Mouse (Mus musculus) kidney, adult 11 months (tissue): Measurements from ENCODE around the gene Pi4k2a.

Experiments
- DNase-seq: peaks from one replicate; pipeline ENCODE4 v3.0.0; 2022

Gene Pi4k2a

DNA sequence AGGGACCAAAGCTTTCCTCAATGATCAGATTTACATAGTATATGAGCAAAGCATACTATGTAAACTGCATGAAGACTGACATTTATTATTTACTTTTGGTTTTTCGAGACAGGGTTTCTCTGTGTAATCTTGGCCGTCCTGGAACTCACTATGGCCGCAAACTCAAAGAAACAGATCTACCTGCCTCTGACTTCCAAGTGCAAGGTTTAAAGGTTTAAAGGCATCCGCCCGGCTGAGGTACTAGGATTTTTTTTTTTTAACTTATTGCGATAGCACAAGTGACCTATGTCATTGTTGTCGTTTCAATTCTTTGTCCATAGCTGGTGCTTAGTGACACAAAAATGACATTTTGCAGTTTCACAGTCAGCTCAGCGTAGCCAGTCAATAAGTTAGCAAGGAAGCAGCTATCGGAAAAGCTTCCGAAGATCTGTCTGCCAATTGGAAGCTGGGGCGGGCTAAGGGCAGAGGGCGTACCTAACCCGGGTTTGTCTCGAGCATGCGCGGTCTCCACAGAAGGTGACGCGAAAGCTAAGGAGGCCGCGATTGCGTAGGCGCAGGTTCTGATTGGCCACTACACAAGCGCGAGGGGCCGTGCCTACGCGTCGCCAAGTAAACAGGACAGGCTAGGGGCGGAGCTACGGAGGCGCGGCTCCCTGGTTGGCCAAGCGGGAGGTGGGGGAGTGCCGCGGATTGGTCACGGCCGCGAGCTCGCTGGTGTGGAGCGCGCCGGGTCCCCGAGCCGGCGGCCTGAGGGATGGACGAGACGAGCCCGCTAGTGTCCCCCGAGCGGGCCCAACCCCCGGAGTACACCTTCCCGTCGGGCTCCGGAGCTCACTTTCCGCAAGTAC, at the start of gene Pi4k2a:
Gene Pi4k2a, plus strand, starts transcription at position 723 of the 848 bp plus-strand sequence.
- DNase-seq = peak; percentile 100

- no peak for DNase-seq
Measured at GRCm38 (mm10) chr19:42043988-42044387, 46.3 kb upstream of the Pi4k2a start.

- DNase-seq = peak; percentile 92
Measured at GRCm38 (mm10) chr19:42045269-42046102, 44.8 kb upstream of the Pi4k2a start, which contains the start of gene Hoga1. Gene Hoga1, plus strand, starts transcription at chr19:42045610.

DNA sequence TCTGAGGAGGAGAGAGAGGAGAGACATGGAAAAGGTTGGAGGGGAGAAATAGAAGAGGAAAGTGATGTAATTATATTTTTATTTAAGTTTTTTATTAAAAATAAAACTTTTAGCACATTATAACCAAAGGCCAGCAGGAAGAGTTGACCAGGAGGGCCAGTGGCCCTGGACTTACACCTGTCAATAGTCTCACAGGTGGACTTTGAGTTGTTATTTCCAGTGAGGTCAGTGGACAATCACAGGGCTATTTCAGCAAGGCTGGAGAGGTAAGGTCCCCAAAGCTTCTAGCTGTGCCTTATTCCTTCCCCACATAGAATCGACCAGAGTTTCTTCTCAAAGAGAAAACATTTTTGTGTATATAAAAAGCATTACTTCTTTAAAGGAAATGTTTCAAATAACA, 40.0 kb upstream of the Pi4k2a start:
- DNase-seq = no peak

DNA sequence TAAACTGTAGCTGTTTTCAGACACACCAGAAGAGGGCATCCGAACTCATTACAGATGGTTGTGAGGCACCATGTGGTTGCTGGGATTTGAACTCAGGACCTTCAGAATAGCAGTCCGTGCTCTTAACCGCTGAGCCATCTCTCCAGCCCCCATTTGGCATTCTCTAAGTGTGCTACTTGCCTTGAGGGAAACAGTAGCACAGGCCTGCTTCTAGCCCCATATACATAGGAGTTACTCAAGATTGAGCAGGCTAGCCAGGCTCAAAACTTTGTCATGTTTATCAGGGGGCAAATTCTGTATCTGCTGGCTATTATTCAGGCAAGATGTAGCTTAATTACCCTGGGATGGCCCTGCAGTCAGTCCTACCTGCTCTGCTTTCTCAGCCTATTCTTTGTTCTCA, 38.9 kb upstream of the Pi4k2a start:
- DNase-seq = no peak

- no peak for DNase-seq
Measured at GRCm38 (mm10) chr19:42051948-42052347, 38.3 kb upstream of the Pi4k2a start, which contains the start of gene 4933411K16Rik. Gene 4933411K16Rik, plus strand, starts transcription at chr19:42052248.

DNA sequence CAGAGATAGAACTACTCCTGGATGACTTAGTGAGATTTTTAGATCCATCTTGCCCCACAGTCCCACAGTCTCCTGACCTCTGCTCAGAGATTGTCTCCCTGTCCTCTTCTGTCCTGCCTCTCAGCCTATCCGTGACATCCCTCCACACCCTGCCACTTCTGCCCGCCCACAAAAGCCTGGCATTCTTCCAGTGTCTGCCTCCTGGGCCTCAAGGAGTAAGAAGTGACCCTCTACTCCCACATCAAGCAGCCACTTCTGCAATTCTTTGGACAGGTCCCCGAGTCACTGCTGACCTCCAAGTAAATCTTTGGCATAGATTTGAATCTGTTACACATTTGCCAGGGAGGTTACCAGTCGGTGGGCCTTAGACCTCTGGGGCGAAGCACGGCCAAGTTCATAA, 36.0 kb upstream of the Pi4k2a start:
- DNase-seq = peak; percentile 92

- no peak for DNase-seq
Measured at GRCm38 (mm10) chr19:42055881-42056280, 34.4 kb upstream of the Pi4k2a start.

DNA sequence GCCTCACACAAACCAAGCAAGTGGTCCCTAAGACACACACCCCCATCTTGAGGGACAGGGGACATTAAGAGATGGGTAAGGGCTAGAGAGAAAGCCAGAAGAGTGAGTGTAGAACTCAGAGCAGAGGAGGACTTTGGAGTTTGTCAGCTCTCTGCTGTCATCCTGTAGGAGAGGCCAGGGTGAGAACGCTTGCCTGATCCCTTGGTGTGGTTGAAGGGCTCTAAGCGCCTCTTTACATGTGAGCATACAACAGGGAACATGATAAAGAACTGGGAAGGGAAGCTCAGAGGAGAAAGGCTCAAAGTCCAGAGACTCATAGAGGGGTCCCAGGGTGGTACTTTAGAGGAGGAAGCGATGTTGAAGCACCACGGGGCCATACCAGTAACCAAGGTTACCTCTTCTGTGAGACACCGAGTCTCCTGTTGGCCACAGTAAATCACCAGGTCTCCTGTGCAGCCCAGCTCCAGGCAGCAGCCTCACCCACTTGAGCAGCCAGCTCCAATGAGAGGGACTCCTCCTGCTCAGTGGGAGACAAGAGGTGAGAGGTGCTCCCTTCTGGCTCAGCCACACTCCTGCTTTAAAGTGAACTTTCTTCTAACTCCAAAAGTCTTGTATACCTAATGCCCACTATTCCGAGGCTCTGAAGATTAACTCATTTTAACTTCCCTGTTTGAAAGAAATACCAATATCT, 33.4 kb upstream of the Pi4k2a start:
- DNase-seq = no peak

DNA sequence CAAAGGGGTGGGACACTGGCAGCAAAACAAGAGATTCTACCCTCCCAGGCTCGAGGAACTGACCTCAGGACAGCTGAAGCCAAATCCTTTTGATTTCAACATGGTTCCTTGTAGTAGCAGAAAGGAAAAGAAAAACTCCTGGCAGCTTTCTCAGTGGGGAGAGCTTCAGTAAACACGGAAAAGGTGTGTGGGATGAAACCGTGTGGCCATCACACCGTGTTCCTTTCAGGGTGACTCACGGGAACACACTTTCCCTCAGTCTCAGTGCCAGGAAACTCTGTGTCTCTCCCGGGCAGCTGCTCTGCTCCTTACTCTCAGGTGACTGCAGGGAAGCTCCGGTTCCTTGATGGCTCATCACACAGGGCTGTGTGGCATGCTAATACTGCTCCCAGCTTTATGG, 31.8 kb upstream of the Pi4k2a start:
- DNase-seq = no peak

GRCm38 (mm10) chr19:42061443-42061842, 28.8 kb upstream of the Pi4k2a start:
- DNase-seq = peak; percentile 75

- DNase-seq = no peak
Measured at GRCm38 (mm10) chr19:42068441-42069240, 21.6 kb upstream of the Pi4k2a start.

DNA sequence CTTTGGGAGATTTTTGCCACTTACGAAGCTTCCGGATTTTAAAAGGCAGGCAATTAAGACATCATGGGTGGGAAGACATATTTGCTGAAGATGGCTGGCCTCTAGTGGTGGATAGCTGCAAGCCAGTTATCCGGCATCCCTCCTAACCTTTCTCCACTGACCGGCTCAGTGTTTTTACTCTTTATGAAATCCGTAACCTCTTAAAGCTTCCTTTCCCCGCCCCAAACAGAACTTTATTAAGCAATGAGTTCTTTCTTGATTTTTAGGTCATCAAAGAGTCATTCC, 21.1 kb upstream of the Pi4k2a start:
- DNase-seq = peak; percentile 44

GRCm38 (mm10) chr19:42071221-42071620, 19.0 kb upstream of the Pi4k2a start:
- DNase-seq = no peak

GRCm38 (mm10) chr19:42071886-42072608, 18.2 kb upstream of the Pi4k2a start:
- peak; percentile 85 for DNase-seq

- DNase-seq = peak; percentile 81
Measured at GRCm38 (mm10) chr19:42072802-42073201, 17.5 kb upstream of the Pi4k2a start.

DNA sequence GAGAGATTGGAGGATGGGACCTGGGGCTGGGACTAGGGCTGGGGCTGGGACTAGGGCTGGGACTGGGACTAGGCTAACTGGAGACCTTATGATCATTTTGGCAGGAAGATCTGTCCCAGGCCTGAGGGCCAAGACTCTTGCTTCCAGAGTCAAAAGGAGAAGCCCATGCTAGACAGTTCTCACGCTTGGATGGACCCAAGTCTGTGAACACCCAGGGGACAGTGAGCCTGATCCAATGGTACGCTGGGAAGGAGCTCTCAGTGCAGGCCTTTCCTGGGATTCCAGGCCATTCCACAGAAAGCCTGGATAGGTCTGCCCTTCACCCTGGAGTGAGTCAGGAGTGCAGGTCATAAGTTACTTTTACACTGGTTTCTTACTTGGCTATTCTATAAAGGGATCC, 15.2 kb upstream of the Pi4k2a start:
- DNase-seq = no peak

DNA sequence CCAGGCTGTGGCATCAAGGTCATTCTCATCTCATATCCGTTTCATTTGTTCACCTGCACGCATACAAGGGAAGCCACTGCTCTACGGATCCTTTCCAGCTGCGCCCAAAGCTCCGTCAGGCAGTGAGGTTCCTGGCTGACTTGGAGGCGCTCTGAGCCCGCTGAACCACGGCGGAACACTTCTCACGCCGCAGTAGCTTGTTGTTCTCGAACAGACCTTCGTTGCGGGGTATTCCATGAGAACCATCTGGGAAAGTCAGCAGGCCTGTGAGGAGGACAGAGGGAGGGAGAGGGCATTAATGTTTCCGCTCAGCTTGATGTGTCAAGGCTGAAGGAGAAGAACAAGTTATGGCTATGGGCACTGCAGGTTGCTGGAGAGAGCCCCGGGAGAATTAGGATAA, 14.3 kb upstream of the Pi4k2a start:
- DNase-seq = no peak

GRCm38 (mm10) chr19:42078566-42078965, 11.7 kb upstream of the Pi4k2a start:
- no peak for DNase-seq

DNA sequence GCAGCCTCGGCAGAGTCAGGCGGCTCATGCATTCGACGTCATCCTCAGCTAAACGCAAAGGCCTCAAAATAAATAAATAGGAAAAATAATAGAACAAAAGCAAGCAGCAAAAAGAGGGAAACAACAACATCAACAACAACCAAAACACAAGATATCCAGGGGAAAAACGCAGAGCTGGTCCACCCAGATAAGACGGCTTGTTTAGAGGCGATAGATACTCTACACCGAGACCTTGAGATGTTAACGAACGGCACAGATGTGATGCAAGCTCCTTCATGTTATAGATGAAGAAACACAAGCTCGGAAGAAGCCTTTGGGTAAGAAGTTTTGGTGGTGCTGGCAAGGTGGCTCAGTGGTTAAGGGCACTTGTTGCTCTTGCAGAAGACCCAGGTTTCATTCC, 11.3 kb upstream of the Pi4k2a start:
- DNase-seq = no peak

DNA sequence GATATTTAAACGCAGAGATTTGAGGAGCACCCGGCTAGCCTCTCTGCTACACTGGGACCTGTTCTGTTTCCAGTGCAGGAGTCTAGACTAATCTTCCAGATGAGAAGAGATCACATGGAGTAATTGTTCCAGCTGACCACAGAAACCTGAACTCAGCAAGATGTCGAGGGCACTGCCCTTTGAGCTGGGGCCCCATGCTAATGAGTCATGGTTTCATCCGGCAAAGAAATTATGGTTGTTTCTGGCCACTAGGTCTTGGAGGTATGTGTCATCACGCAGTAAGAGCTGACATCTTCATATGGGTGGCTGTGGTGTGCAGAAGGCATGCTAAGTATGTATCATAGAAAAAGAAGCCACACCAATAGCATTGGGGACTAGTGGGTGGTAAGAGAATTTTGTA, 10.3 kb upstream of the Pi4k2a start:
- peak; percentile 64 for DNase-seq

DNA sequence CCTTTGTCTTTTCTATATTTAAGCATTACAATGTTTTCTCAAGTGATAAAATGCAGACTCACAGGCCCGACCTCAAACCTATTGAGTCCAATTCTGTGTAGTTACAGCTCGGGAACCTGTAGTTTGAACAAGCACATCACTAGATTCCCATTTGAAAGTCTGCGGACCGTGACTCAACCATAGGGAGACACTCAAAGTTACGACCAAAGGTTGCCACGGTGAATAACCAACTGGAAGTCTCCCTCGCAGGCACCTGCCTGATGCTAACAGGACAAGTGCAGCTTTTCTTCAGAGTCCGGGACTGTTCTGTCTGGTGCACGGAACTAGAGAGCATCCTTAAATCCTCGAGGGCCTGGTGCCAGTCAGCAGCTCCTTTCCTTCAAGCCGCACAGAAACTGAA, 9.8 kb upstream of the Pi4k2a start:
- no peak for DNase-seq
